Mouse (Mus musculus) adrenal gland, postnatal 14 days (tissue): ENCODE results near the gene Tsks. TPM values are rescaled to one million over a fixed set of nuclear protein-coding genes. Genes with fewer than 3 reads are reported as not detected.

Experiments used
- DNase-seq: peaks from one replicate; pipeline ENCODE4 v3.0.0; 2021; ENCODE audit warnings: mixed read lengths
- total RNA-seq: library from RNA; stranded (reverse); gene quantifications from 2 replicates; pipeline ENCODE4 v1.2.3, GENCODE M21; 2021

The Tsks gene
- total RNA-seq, 1 experiment from 2014 or later, result not detected

DNA sequence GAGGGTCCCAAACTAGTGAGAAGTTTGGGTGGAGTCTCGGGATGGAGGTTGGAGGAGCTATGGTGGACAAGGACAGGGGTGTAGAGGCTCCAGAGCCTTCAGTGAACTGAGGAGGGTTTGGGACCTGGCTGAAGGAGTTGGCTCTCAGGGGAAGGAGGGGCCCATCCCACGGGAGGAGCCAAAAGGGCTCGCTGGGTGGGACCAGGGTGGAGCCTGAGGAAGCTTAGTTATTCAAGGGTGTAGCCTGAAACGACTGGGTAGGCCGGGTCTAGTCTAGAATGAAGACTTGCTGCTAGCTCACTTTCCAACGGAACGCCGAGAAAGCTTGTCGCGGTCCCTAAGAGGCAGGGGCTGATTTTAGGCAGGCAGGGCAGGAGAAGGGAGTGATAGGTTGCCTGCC lies 9.0 kb downstream of the Tsks start:
- DNase-seq, result peak; percentile 89

DNA sequence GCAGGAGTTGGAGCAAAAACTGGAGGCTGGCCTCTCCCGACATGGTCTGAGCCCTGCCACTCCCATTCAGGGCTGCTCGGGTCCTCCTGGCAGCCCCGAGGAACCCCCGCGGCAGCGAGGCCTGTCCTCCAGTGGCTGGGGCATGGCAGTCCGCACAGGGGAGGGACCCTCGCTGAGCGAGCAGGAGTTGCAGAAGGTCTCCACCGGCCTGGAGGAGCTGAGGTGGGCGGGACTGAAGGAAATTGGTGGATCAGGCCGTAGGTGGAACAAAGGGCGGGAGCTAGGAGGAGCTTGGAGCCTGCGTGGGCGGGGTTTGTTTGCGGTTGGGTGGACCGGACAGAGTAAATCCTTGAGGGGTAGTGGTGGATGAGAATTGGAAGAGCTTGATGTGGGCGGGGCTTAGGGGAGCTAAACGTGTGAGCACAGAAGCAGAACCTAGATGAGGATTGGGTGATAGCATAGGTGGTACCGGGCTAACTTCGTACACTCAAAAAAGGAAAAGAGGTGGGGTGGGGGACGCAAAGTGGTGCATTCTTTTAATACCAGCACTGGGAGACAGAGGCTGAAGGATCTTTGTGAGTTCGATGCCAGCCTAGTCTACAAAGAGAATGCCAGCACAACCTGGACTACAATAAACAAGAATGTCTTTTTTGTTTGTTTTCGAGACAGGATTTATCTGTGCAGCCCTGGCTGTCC lies 9.8 kb downstream of the Tsks start:
- DNase-seq, result peak; percentile 95

DNA sequence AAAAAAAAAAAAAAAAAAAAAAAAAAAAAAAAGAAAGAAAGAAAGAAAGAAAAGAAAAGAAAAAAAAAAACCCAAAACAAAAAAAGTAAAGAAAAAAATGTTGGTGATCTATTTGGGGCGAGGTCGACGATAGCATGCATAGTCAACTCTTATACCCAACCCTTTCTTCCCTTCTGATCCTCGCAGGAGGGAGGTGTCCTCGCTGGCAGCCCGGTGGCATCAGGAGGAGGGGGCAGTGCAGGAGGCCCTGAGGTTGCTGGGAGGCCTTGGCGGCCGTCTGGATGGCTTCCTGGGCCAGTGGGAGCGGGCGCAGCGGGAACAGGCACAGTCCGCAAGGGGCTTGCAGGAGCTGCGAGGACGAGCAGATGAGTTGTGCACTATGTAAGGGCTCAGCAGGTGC lies 10.6 kb downstream of the Tsks start:
- no peak for DNase-seq

GRCm38 (mm10) chr7:44954091-44954885 lies 11.3 kb downstream of the Tsks start:
- no peak for DNase-seq

- no peak for DNase-seq
Observed at GRCm38 (mm10) chr7:44955628-44956027, 12.6 kb downstream of the Tsks start.

DNA sequence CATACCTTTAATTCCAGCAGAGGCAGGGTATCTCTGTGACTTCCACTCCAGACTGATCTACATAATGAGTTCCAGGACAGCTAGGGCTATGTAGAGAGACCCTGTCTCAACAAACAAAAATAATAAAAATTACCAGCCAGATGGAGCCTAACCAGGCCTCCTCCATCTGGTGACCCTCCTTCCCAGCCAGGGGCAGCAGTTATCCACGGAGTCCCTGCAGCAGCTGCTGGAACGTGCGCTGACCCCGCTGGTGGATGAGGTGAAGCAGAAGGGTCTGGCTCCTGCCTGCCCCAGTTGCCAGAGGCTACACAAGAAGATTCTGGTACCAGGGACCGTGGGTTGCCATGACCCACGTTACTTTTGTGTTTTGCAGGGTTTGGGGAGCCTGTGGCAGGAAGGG lies 13.3 kb downstream of the Tsks start:
- DNase-seq, result no peak

DNA sequence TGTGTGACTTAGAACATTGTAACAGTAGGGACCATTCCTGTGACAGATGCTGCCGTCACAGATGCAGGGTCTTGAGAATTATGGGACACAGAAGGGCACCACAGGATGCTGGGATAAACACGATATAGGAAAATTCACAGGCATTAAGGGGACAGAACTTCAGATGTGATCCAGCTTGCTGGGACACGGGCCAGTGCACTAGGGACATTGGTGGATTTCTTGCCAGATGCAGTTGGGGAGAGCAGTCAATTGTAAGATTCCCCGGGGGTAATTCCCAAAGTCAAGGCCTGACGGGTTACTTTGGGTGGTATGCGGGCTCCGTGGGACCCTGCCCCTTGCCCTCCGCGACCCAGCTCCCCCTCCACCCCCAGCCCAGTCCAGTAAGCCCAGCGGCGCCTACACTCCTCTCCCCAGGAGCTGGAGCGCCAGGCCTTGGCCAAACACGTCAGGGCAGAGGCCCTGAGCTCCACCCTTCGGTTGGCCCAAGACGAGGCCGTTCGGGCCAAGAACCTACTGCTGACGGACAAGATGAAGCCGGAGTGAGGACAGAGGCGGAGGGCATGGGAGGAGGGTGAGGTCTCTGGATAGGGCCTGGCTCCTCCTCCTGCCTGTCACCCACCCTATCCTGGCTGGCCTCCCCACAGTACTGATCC lies 14.3 kb downstream of the Tsks start:
- peak; percentile 41 for DNase-seq

DNA sequence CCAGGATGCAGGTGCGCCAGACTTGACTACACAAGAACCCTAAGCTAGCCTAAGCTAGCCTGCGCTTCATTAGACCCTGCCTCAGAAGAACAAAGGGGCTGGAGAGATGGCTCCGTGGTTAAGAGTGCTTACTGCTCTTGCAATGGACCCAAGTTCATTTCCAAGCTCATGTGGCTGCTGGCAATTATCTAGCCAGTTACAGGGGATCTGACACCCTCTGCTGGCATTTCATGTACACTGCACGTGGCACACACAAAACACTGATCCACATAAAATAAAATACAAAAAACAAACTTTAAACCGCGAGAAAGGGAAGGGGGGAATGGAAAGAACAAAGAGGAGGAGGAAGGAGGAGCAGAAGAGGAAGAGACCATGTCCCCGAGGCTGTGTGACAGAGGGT lies 15.2 kb downstream of the Tsks start:
- peak; percentile 74 for DNase-seq

DNA sequence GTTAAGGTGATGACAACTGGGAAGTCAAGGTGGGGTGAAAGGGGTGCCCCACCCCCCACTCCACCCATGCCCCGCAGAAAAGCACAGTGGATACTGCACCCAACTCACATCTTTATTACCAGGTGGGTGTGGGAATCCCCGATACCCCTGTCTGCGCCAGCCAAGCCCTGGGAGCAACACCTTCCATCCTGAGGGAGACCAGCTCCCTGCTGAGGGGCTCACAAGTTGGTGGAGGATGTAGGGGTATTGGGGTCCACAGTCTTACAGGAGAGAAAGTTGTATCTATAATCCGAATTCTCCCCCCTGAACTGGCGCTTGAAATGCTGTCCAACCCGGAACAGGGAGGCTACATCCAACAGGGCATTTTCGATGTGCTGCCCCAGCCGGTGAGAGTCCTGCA lies 16.3 kb downstream of the Tsks start:
- DNase-seq, result no peak

DNA sequence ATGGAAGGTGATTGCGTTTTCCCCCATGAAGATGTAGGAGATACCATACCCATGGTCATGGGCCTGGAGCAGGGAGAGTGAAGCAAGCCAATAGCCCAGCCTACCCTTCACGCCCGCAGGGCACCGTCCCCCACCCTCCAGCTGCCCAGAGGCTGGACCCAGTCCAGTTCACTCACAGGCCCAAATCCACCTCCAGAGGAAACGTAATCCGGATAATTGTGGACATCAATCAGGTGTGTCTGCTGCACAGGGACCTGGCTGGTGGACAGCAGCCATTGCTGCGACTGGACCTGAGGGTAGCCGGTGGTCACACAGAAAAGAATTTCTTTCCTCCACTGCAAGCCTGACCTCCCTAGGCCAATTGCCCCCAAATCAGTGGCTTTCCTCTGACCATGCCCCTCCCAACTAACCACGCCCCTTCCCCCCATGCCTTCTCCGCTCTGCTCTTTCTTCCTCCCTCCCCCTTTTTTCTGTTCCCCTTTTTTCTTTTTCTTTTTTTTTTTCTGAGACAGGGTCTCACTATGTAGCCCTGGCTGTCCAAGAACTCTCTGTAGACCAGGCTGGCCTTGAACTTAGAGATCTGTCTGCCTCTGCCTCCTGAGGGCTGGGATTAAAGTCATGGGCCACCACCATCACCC lies 17.0 kb downstream of the Tsks start:
- DNase-seq, result no peak

DNA sequence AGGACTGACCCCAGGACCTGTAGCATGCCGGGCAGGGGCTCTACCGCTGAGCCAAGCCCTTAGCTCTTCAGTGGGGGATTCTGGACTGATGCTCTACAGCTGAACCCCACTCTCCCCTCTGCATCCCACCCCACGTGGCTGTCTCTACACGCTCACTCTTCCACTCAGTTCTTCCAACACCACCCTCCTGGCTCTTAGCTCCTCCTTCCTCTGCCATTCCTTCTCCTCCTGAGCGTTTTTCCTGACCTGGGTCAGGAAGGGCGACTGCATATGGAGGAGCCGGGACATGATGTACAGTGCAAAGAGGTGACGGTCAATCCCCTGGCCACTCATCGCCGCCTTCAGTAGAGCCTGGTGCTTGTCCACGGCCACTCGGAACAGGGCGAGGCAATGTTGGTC lies 17.5 kb downstream of the Tsks start:
- no peak for DNase-seq

GRCm38 (mm10) chr7:44962337-44962736 lies 19.3 kb downstream of the Tsks start:
- DNase-seq, result no peak

- DNase-seq, result no peak
Observed at GRCm38 (mm10) chr7:44962831-44963230, 19.8 kb downstream of the Tsks start.

DNA sequence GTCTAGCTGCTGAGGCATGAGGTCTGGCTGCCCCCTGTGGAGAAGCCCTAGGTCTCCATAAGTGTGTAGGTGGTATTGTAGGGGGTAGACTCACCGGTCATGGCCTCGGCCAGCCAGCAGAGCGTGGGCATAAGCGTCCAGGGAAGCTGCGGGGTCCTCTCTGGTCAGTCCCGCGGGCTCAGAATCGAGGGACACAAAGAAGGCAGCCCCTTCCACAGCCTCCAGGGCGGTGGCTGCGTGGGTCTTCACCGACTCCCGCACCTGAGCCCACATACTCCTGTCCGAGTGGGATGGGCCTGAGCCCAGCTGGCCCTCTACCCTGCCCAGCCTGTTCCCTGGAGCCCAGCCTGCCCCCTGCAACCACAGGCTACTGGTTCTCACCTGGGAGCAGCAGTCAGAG lies 22.0 kb downstream of the Tsks start:
- no peak for DNase-seq

- DNase-seq, result no peak
Observed at GRCm38 (mm10) chr7:44965975-44966374, 23.0 kb downstream of the Tsks start.

- DNase-seq, result no peak
Observed at GRCm38 (mm10) chr7:44966638-44967037, 23.6 kb downstream of the Tsks start.

GRCm38 (mm10) chr7:44970231-44970691 lies 27.3 kb downstream of the Tsks start:
- DNase-seq, result peak; percentile 93

DNA sequence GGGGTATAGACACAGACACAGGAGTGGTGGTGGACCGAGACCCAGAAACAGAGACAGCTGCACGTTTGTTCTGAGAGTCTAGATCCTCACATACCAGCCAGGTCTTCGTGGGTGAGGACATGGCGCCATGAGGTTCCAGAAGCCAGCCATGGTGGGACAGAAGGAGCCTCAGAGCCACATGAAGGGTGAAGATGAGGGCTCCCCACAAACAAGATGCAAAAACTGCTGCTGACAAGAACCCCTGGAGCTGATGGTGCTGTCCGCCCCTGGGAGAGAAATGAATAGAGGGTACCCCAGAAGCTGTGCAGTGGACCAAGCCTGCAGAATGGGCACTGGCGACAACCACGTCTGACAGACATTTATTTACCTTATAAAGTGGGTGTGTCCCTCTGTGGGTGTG lies 28.1 kb downstream of the Tsks start:
- no peak for DNase-seq

GRCm38 (mm10) chr7:44973415-44974130 lies 30.6 kb downstream of the Tsks start:
- DNase-seq, result no peak

DNA sequence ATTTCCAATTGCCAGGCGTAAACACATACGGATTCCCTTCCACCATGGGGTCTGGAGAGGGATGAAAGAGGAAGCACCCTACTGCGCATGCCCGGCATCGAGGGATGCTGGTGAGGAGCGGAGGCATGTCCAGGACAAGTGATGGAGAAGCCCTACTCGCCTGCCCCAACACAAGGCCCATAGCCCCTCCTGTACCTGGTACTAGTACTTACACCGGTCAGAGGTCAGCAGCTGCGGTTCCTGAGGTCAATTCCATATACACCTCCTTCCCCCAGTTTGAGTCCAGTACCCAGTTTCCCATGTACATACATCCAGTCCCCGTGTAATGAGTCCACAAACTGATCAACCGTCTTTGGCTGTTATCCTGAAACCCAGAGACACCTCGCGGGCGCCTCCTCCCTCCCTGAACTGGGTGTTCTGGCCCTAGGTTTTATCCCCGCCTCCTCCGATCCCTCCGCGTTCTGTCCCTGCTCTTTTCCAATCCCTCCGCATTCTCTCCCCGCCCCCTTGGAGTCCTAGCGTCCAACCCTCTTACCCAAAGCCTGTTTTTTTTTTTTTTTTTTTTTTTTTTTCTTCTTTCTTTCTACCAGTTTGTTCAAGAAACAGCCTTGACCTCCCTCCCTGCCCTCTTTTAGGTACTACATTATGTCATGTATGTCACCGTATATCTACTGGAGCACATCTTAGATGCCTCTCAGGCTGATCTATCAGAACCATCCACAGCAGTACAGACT lies 31.5 kb downstream of the Tsks start, which contains the start of gene Cpt1c:
TSS of gene Cpt1c (minus strand) at position 469 of the 734 bp plus-strand sequence.
- peak; percentile 91 for DNase-seq

- DNase-seq, result no peak
Observed at GRCm38 (mm10) chr7:44975117-44975419, 32.1 kb downstream of the Tsks start.
